Comparison of ENCODE assay signal across 8 mouse cellular contexts in genomic region chr3:135438913-135439531, GRCm38 (mm10). TPM values are rescaled to one million over a fixed set of nuclear protein-coding genes. Genes with fewer than 3 reads are reported as not detected.
DNase-seq lines count a peak whose midpoint lies in the region; ATAC-seq and TF ChIP-seq lines count a peak whose summit lies in the region.

No protein-coding gene starts in this region.

- peak; percentile 63 for DNase-seq in c-Kit-positive CD71-positive TER-119-positive erythroid progenitor cells, embryonic 14.5 days (ENCODE audit: low spot score)
- peak; percentile 90 for DNase-seq in heart, postnatal 0 days (ENCODE audit: low spot score)
- DNase-seq in kidney, postnatal 4 days, result peak; percentile 88 to 94
- peak; percentile 90 to 93 for DNase-seq in lung, adult 18-20 months

- H3K9me3 ChIP-seq in ES-Bruce4 (replicated peaks; ENCODE audit: control insufficient read depth, insufficient read depth, low read length, poor library complexity, severe bottlenecking), result no peaks in the 10 kb centered on the region
- no peaks in the 10 kb centered on the region for H3K9me3 ChIP-seq in forebrain, embryonic 12.5 days
- H3K9me3 ChIP-seq in heart, postnatal 0 days (replicated peaks; ENCODE audit: control insufficient read depth, low read length), result no peaks in the 10 kb centered on the region
- H3K9me3 ChIP-seq in neural tube, embryonic 14.5 days (ENCODE audit: control insufficient read depth, low read length), result no peaks in the 10 kb centered on the region

- peak overlapping the region; percentile 77 for H3K4me3 ChIP-seq in ES-Bruce4 (ENCODE audit: low read depth, low read length)
- peak overlapping the region; percentile 97 for H3K4me3 ChIP-seq in forebrain, embryonic 12.5 days (replicated peaks)
- peak overlapping the region; percentile 68 for H3K4me3 ChIP-seq in heart, postnatal 0 days (ENCODE audit: low read depth, low read length)
- peak overlapping the region; percentile 88 for H3K4me3 ChIP-seq in neural tube, embryonic 14.5 days (ENCODE audit: low read depth, low read length)
- H3K4me3 ChIP-seq in testis, adult 2 months (ENCODE audit: control insufficient read depth, low read depth, low read length), result peak overlapping the region; percentile 99

- ATAC-seq in forebrain, embryonic 12.5 days (ENCODE audit: low FRiP score), result peak; percentile 74
- peak; percentile 61 for ATAC-seq in heart, postnatal 0 days (ENCODE audit: insufficient read depth, low read depth)
- ATAC-seq in neural tube, embryonic 14.5 days (ENCODE audit: low read depth), result peak; percentile 58

- H3K27me3 ChIP-seq in ES-Bruce4 (ENCODE audit: control insufficient read depth, insufficient read depth, low read length, poor library complexity, severe bottlenecking), result no peaks in the 10 kb centered on the region
- no peaks in the 10 kb centered on the region for H3K27me3 ChIP-seq in forebrain, embryonic 12.5 days
- H3K27me3 ChIP-seq in heart, postnatal 0 days (ENCODE audit: control insufficient read depth, insufficient read depth, low read length), result no peaks in the 10 kb centered on the region
- no peaks in the 10 kb centered on the region for H3K27me3 ChIP-seq in neural tube, embryonic 14.5 days (ENCODE audit: control insufficient read depth, insufficient read depth, low read length)
- no peaks in the 10 kb centered on the region for H3K27me3 ChIP-seq in testis, adult 2 months (ENCODE audit: control insufficient read depth, insufficient read depth, low read length)

- peaks cover 35% of the 10 kb centered on the region for H3K36me3 ChIP-seq in ES-Bruce4 (ENCODE audit: control insufficient read depth, insufficient read depth, low read length, poor library complexity, severe bottlenecking)
- peaks cover 3% of the 10 kb centered on the region; the same call in 1 of the 2 replicates for H3K36me3 ChIP-seq in forebrain, embryonic 12.5 days (replicated peaks)
- peaks cover 9% of the 10 kb centered on the region; the same call in 1 of the 2 replicates for H3K36me3 ChIP-seq in heart, postnatal 0 days (replicated peaks; ENCODE audit: control insufficient read depth, insufficient read depth, low read length)
- H3K36me3 ChIP-seq in neural tube, embryonic 14.5 days (ENCODE audit: control insufficient read depth, insufficient read depth, low read length), result 0 out of 2 replicates have a peak, but pooled peaks cover 3% of the 10 kb centered on the region
- H3K36me3 ChIP-seq in testis, adult 2 months (ENCODE audit: control insufficient read depth, insufficient read depth, low read length), result peaks cover 3% of the 10 kb centered on the region

- peak overlapping the region; percentile 93 for H3K4me2 ChIP-seq in forebrain, embryonic 12.5 days
- H3K4me2 ChIP-seq in heart, postnatal 0 days (ENCODE audit: low read depth, low read length), result peak overlapping the region; percentile 95
- peak overlapping the region; percentile 98 for H3K4me2 ChIP-seq in neural tube, embryonic 14.5 days (ENCODE audit: low read depth, low read length)

- H3K9ac ChIP-seq in ES-Bruce4 (ENCODE audit: low read depth, poor library complexity, severe bottlenecking), result peak overlapping the region; percentile 95
- H3K9ac ChIP-seq in forebrain, embryonic 12.5 days, result peak overlapping the region; percentile 98
- peak overlapping the region; percentile 96 for H3K9ac ChIP-seq in heart, postnatal 0 days (replicated peaks; ENCODE audit: low read depth, low read length)
- H3K9ac ChIP-seq in neural tube, embryonic 14.5 days (replicated peaks; ENCODE audit: low read depth, low read length), result peak overlapping the region; percentile 78

- WGBS in forebrain, embryonic 12.5 days, result 0% methylated on average over 58 of the region's 76 CpGs
- under 1% methylated on average over 47 of the region's 76 CpGs for WGBS in heart, postnatal 0 days
- 1% methylated on average over 39 of the region's 76 CpGs for WGBS in neural tube, embryonic 14.5 days

- TF ChIP-seq EP300 in ES-Bruce4 (IDR thresholded peaks at IDR 0.05; ENCODE audit: insufficient read depth, low read depth, low read length), result no peak
- peak; percentile 53; the same call in 1 of the 2 replicates for TF ChIP-seq EP300 in heart, postnatal 0 days (IDR thresholded peaks at IDR 0.05; ENCODE audit: low read depth)

- no peak for TF ChIP-seq CTCF in ES-Bruce4 (IDR thresholded peaks at IDR 0.05; ENCODE audit: low read depth, low read length)
- TF ChIP-seq CTCF in heart, postnatal 0 days (IDR thresholded peaks at IDR 0.05; ENCODE audit: low read depth), result no peak
- no peak for TF ChIP-seq CTCF in testis, adult 2 months (IDR thresholded peaks at IDR 0.05; ENCODE audit: control insufficient read depth, insufficient read depth, insufficient replicate concordance, low read depth, low read length)

- no peak for TF ChIP-seq POLR2A in ES-Bruce4 (IDR thresholded peaks at IDR 0.05; ENCODE audit: insufficient read depth, low read length)
- TF ChIP-seq POLR2A in testis, adult 2 months (IDR thresholded peaks at IDR 0.05; ENCODE audit: control insufficient read depth, low read depth, low read length), result no peak; the same call in 1 of the 2 replicates

- peak overlapping the region; percentile 73 for H3K27ac ChIP-seq in ES-Bruce4 (ENCODE audit: insufficient read depth, low read length)
- peak overlapping the region; percentile 100 for H3K27ac ChIP-seq in forebrain, embryonic 12.5 days
- peak overlapping the region; percentile 100 for H3K27ac ChIP-seq in heart, postnatal 0 days (ENCODE audit: low read depth)
- H3K27ac ChIP-seq in neural tube, embryonic 14.5 days (ENCODE audit: low read depth, low read length), result peak overlapping the region; percentile 99
- peak overlapping the region; percentile 98 for H3K27ac ChIP-seq in testis, adult 2 months (ENCODE audit: control insufficient read depth, insufficient read depth, low read depth, low read length)

- H3K4me1 ChIP-seq in ES-Bruce4 (ENCODE audit: control insufficient read depth, insufficient read depth, low read length), result no peaks in the 10 kb centered on the region
- H3K4me1 ChIP-seq in forebrain, embryonic 12.5 days, result peaks cover 30% of the 10 kb centered on the region
- H3K4me1 ChIP-seq in heart, postnatal 0 days (ENCODE audit: control insufficient read depth, insufficient read depth), result peaks cover 18% of the 10 kb centered on the region
- H3K4me1 ChIP-seq in neural tube, embryonic 14.5 days (ENCODE audit: control insufficient read depth, insufficient read depth, low read length), result peaks cover 19% of the 10 kb centered on the region
- no peaks in the 10 kb centered on the region; the same call in 1 of the 2 replicates for H3K4me1 ChIP-seq in testis, adult 2 months (ENCODE audit: control insufficient read depth, insufficient read depth, low read length)

RNA-seq across cellular contexts. Expression of gene Ube2d3, which starts 1.1 kb away (rescaled TPM):
- 485 and 516 TPM in 2 replicates for polyA plus RNA-seq in ES-Bruce4 (2011; ENCODE audit: insufficient read depth, insufficient read length, low read depth, missing spikeins)
- 519 and 542 TPM in 2 replicates for polyA plus RNA-seq in forebrain, embryonic 12.5 days (2016; fragmentation: Nextera tagmentation; extraction: Ambion mirVana)
- 944 and 1,112 TPM in 2 replicates for total RNA-seq in heart, postnatal 0 days (2014; rRNA removed; ENCODE audit: low replicate concordance)
- polyA plus RNA-seq in heart, postnatal 0 days (2015; fragmentation: Nextera tagmentation; extraction: Ambion mirVana), result 419 and 429 TPM in 2 replicates
- polyA plus RNA-seq in neural tube, embryonic 14.5 days (2014; fragmentation: Nextera tagmentation; extraction: Ambion mirVana), result 379 and 446 TPM in 2 replicates
- polyA plus RNA-seq in testis, adult 2 months (2012; rRNA removed), result 493 and 621 TPM in 2 replicates

RNA-seq across cellular contexts. Expression of gene Cisd2, which starts 15.3 kb away (rescaled TPM):
- 24.7 and 26.2 TPM in 2 replicates for polyA plus RNA-seq in ES-Bruce4 (2011; ENCODE audit: insufficient read depth, insufficient read length, low read depth, missing spikeins)
- polyA plus RNA-seq in forebrain, embryonic 12.5 days (2016; fragmentation: Nextera tagmentation; extraction: Ambion mirVana), result 92.3 and 93.0 TPM in 2 replicates
- total RNA-seq in heart, postnatal 0 days (2014; rRNA removed; ENCODE audit: low replicate concordance), result 20.7 and 20.8 TPM in 2 replicates
- 43.0 and 48.2 TPM in 2 replicates for polyA plus RNA-seq in heart, postnatal 0 days (2015; fragmentation: Nextera tagmentation; extraction: Ambion mirVana)
- polyA plus RNA-seq in neural tube, embryonic 14.5 days (2014; fragmentation: Nextera tagmentation; extraction: Ambion mirVana), result 71.2 and 71.8 TPM in 2 replicates
- polyA plus RNA-seq in testis, adult 2 months (2012; rRNA removed), result 6.5 and 6.7 TPM in 2 replicates

RNA-seq across cellular contexts. Expression of gene Manba, which starts 46.4 kb away (rescaled TPM):
- 114 and 122 TPM in 2 replicates for polyA plus RNA-seq in ES-Bruce4 (2011; ENCODE audit: insufficient read depth, insufficient read length, low read depth, missing spikeins)
- polyA plus RNA-seq in forebrain, embryonic 12.5 days (2016; fragmentation: Nextera tagmentation; extraction: Ambion mirVana), result 3.6 and 4.6 TPM in 2 replicates
- total RNA-seq in heart, postnatal 0 days (2014; rRNA removed; ENCODE audit: low replicate concordance), result 30.1 and 36.0 TPM in 2 replicates
- 19.8 and 20.6 TPM in 2 replicates for polyA plus RNA-seq in heart, postnatal 0 days (2015; fragmentation: Nextera tagmentation; extraction: Ambion mirVana)
- 6.5 and 7.9 TPM in 2 replicates for polyA plus RNA-seq in neural tube, embryonic 14.5 days (2014; fragmentation: Nextera tagmentation; extraction: Ambion mirVana)
- 5.6 and 8.5 TPM in 2 replicates for polyA plus RNA-seq in testis, adult 2 months (2012; rRNA removed)

Comparison
In these comparisons a context has a peak if more than half of its experiments do, and no peak if none do; other contexts are left out.
1. Peak in every context shown above with its lines: DNase-seq, ATAC-seq, H3K4me3 ChIP-seq and H3K27ac ChIP-seq.